Mouse (Mus musculus): ENCODE results near the gene Tiam1. TPM values are rescaled to one million over a fixed set of nuclear protein-coding genes. Genes with fewer than 3 reads are reported as not detected.

Tiam1 gene
- polyA plus RNA-seq, 1 experiment from 2014 or later, result 18.6 TPM

- Histone ChIP-seq H3K4me3 (replicated peaks) (no peak overlapping the region), H3K9me3 (replicated peaks) (peaks cover 20% of the 10 kb centered on the region), H3K36me3 (no peaks in the 10 kb centered on the region), H3K4me1 (0 out of 2 replicates have a peak, but pooled peaks cover 3% of the 10 kb centered on the region), H3K4me2 (no peak overlapping the region), H3K27ac (no peak overlapping the region), H3K27me3 (no peaks in the 10 kb centered on the region), H3K9ac (no peak overlapping the region)
- ATAC-seq (replicated peaks; ENCODE audit: low FRiP score), result no peak
- WGBS, result 81% methylated on average over 11 of the region's 11 CpGs
These were observed 377.6 kb downstream of the Tiam1 start for GRCm38 (mm10) chr16:89765919-89766318.

- H3K9ac ChIP-seq, result no peak overlapping the region
- no peak overlapping the region for H3K27ac ChIP-seq
- peaks cover 20% of the 10 kb centered on the region for H3K9me3 ChIP-seq (replicated peaks)
- ATAC-seq (replicated peaks; ENCODE audit: low FRiP score), result no peak
- H3K4me3 ChIP-seq (replicated peaks), result no peak overlapping the region
- WGBS, result 18% methylated on average over 8 of the region's 8 CpGs
- H3K4me2 ChIP-seq, result no peak overlapping the region
- no peaks in the 10 kb centered on the region for H3K27me3 ChIP-seq
- 0 out of 2 replicates have a peak, but pooled peaks cover 3% of the 10 kb centered on the region for H3K4me1 ChIP-seq
- no peaks in the 10 kb centered on the region for H3K36me3 ChIP-seq
These were observed 378.1 kb downstream of the Tiam1 start for GRCm38 (mm10) chr16:89765470-89765869.

GRCm38 (mm10) chr16:89763812-89764211 lies 379.8 kb downstream of the Tiam1 start:
- no peak overlapping the region for H3K4me2 ChIP-seq
- H3K4me3 ChIP-seq (replicated peaks), result no peak overlapping the region
- no peak overlapping the region for H3K9ac ChIP-seq
- 72% methylated on average over 2 of the region's 2 CpGs for WGBS
- H3K27me3 ChIP-seq, result no peaks in the 10 kb centered on the region
- no peak for ATAC-seq (replicated peaks; ENCODE audit: low FRiP score)
- H3K9me3 ChIP-seq (replicated peaks), result 0 out of 2 replicates have a peak, but pooled peaks cover 6% of the 10 kb centered on the region
- 0 out of 2 replicates have a peak, but pooled peaks cover 3% of the 10 kb centered on the region for H3K4me1 ChIP-seq
- no peak overlapping the region for H3K27ac ChIP-seq
- no peaks in the 10 kb centered on the region for H3K36me3 ChIP-seq

GRCm38 (mm10) chr16:89762523-89762922 lies 381.0 kb downstream of the Tiam1 start:
- Histone ChIP-seq H3K4me2 (no peak overlapping the region), H3K36me3 (no peaks in the 10 kb centered on the region), H3K9me3 (replicated peaks) (no peaks in the 10 kb centered on the region), H3K27me3 (no peaks in the 10 kb centered on the region), H3K4me3 (replicated peaks) (no peak overlapping the region), H3K9ac (no peak overlapping the region), H3K4me1 (0 out of 2 replicates have a peak, but pooled peaks cover 3% of the 10 kb centered on the region), H3K27ac (no peak overlapping the region)
- no peak for ATAC-seq (replicated peaks; ENCODE audit: low FRiP score)
- 79% methylated on average over 10 of the region's 10 CpGs for WGBS

- Histone ChIP-seq H3K27ac (no peak overlapping the region), H3K27me3 (no peaks in the 10 kb centered on the region), H3K9me3 (replicated peaks) (no peaks in the 10 kb centered on the region), H3K36me3 (no peaks in the 10 kb centered on the region), H3K4me3 (replicated peaks) (no peak overlapping the region), H3K4me2 (no peak overlapping the region), H3K4me1 (0 out of 2 replicates have a peak, but pooled peaks cover 3% of the 10 kb centered on the region), H3K9ac (no peak overlapping the region)
- 57% methylated on average over 8 of the region's 8 CpGs for WGBS
- no peak for ATAC-seq (replicated peaks; ENCODE audit: low FRiP score)
These were observed 381.5 kb downstream of the Tiam1 start for GRCm38 (mm10) chr16:89762096-89762495.

- Histone ChIP-seq H3K4me2 (no peak overlapping the region), H3K36me3 (no peaks in the 10 kb centered on the region), H3K27ac (no peak overlapping the region), H3K9ac (no peak overlapping the region), H3K9me3 (replicated peaks) (no peaks in the 10 kb centered on the region), H3K4me1 (0 out of 2 replicates have a peak, but pooled peaks cover 3% of the 10 kb centered on the region), H3K4me3 (replicated peaks) (no peak overlapping the region), H3K27me3 (no peaks in the 10 kb centered on the region; the same call in 1 of the 2 replicates)
- WGBS, result 69% methylated on average over 5 of the region's 5 CpGs
- no peak for ATAC-seq (replicated peaks; ENCODE audit: low FRiP score)
These were observed 386.2 kb downstream of the Tiam1 start for GRCm38 (mm10) chr16:89757384-89757783.

- 80% methylated on average over 3 of the region's 3 CpGs for WGBS
- H3K9me3 ChIP-seq (replicated peaks), result no peaks in the 10 kb centered on the region
- no peak overlapping the region for H3K4me2 ChIP-seq
- H3K36me3 ChIP-seq, result no peaks in the 10 kb centered on the region
- H3K4me1 ChIP-seq, result no peaks in the 10 kb centered on the region
- no peak overlapping the region for H3K4me3 ChIP-seq (replicated peaks)
- no peak overlapping the region for H3K9ac ChIP-seq
- no peak overlapping the region for H3K27ac ChIP-seq
- no peaks in the 10 kb centered on the region; the same call in 1 of the 2 replicates for H3K27me3 ChIP-seq
- no peak for ATAC-seq (replicated peaks; ENCODE audit: low FRiP score)
These were observed 388.9 kb downstream of the Tiam1 start for GRCm38 (mm10) chr16:89754709-89755108.

- 66% methylated on average over 2 of the region's 2 CpGs for WGBS
- Histone ChIP-seq H3K9me3 (replicated peaks) (no peaks in the 10 kb centered on the region), H3K4me3 (replicated peaks) (no peak overlapping the region), H3K4me2 (no peak overlapping the region), H3K27me3 (no peaks in the 10 kb centered on the region), H3K27ac (no peak overlapping the region), H3K36me3 (no peaks in the 10 kb centered on the region), H3K4me1 (no peaks in the 10 kb centered on the region), H3K9ac (no peak overlapping the region)
- ATAC-seq (replicated peaks; ENCODE audit: low FRiP score), result no peak
These were observed 395.7 kb downstream of the Tiam1 start for GRCm38 (mm10) chr16:89747864-89748263.

GRCm38 (mm10) chr16:89739559-89739958 lies 404.0 kb downstream of the Tiam1 start:
- H3K9me3 ChIP-seq (replicated peaks), result no peaks in the 10 kb centered on the region
- no peaks in the 10 kb centered on the region for H3K36me3 ChIP-seq
- no peak overlapping the region for H3K4me2 ChIP-seq
- no peak overlapping the region for H3K27ac ChIP-seq
- H3K27me3 ChIP-seq, result no peaks in the 10 kb centered on the region
- H3K9ac ChIP-seq, result no peak overlapping the region
- 78% methylated on average over 2 of the region's 2 CpGs for WGBS
- no peak overlapping the region for H3K4me3 ChIP-seq (replicated peaks)
- ATAC-seq (replicated peaks; ENCODE audit: low FRiP score), result no peak
- no peaks in the 10 kb centered on the region for H3K4me1 ChIP-seq

GRCm38 (mm10) chr16:89738963-89739362 lies 404.6 kb downstream of the Tiam1 start:
- H3K27me3 ChIP-seq, result no peaks in the 10 kb centered on the region
- WGBS, result 54% methylated on average over 6 of the region's 6 CpGs
- ATAC-seq (replicated peaks; ENCODE audit: low FRiP score), result no peak
- H3K4me2 ChIP-seq, result no peak overlapping the region
- no peaks in the 10 kb centered on the region for H3K9me3 ChIP-seq (replicated peaks)
- no peaks in the 10 kb centered on the region for H3K36me3 ChIP-seq
- no peak overlapping the region for H3K9ac ChIP-seq
- no peaks in the 10 kb centered on the region for H3K4me1 ChIP-seq
- H3K27ac ChIP-seq, result no peak overlapping the region
- no peak overlapping the region for H3K4me3 ChIP-seq (replicated peaks)

Other genes starting within 250 kb of the Tiam1 start
- gene Sod1, start 77.0 kb upstream of the Tiam1 start, polyA plus RNA-seq (2015; fragmentation: Nextera tagmentation; extraction: Ambion mirVana), result 1,196 and 1,217 TPM in 2 replicates
- 30.4 and 32.6 TPM in 2 replicates for gene Scaf4, start 140.7 kb upstream of the Tiam1 start, polyA plus RNA-seq (2015; fragmentation: Nextera tagmentation; extraction: Ambion mirVana)
- gene Hunk, start 242.2 kb upstream of the Tiam1 start, polyA plus RNA-seq (2015; fragmentation: Nextera tagmentation; extraction: Ambion mirVana), result 11.8 and 13.5 TPM in 2 replicates